Comparison of ENCODE assay signal across 18 mouse cellular contexts in genomic region chr7:112351541-112351940, GRCm38 (mm10).
DNase-seq lines count a peak whose midpoint lies in the region; ATAC-seq and TF ChIP-seq lines count a peak whose summit lies in the region.
"Had no signal": no experiment of that assay in that cellular context is flagged by ENCODE, and none has a peak within 500 bp of the region (broad histone marks: within the 10 kb centered on the region; RNA-seq: fewer than 3 reads in every experiment).

No protein-coding gene starts in this region.

- TF ChIP-seq CTCF in liver, postnatal 0 days (IDR thresholded peaks at IDR 0.05; ENCODE audit: low read depth) = no peak

- H3K4me2 ChIP-seq in hindbrain, embryonic 12.5 days (replicated peaks) = no peak overlapping the region
- H3K4me2 ChIP-seq in limb, embryonic 12.5 days = peak overlapping the region; percentile 23
- no peak overlapping the region for H3K4me2 ChIP-seq in liver, postnatal 0 days (ENCODE audit: low read depth, low read length)
- H3K4me2 ChIP-seq in hindbrain, embryonic 14.5 days (replicated peaks) = no peak overlapping the region
- H3K4me2 ChIP-seq: embryonic facial prominence, embryonic 15.5 days; liver, embryonic 13.5 days; midbrain, embryonic 13.5 days had no signal

- DNase-seq in hindbrain, embryonic 10.5 days (ENCODE audit: low spot score) = peak; percentile 59
- DNase-seq in embryo, embryonic 10 days (ENCODE audit: low spot score) = peak; percentile 81
- DNase-seq in embryo, embryonic 9.5 days (ENCODE audit: extremely low spot score) = peak; percentile 45
- no peak for DNase-seq in liver, postnatal 0 days
- no peak for DNase-seq in hindbrain, embryonic 14.5 days (ENCODE audit: low spot score)
- DNase-seq in layer of hippocampus, postnatal 25 days (ENCODE audit: extremely low spot score in 1 of 2, low spot score in 1 of 2) = no peak
- DNase-seq: cerebellum, adult 2 months; gastrocnemius, postnatal 25 days; heart, postnatal 36 days; kidney, adult 11 months; liver, embryonic 13.5 days; lung, postnatal 10 days; right cerebral cortex, postnatal 4 days had no signal

- no peaks in the 10 kb centered on the region for H3K9me3 ChIP-seq in hindbrain, embryonic 10.5 days
- no peaks in the 10 kb centered on the region for H3K9me3 ChIP-seq in hindbrain, embryonic 12.5 days (replicated peaks)
- no peaks in the 10 kb centered on the region for H3K9me3 ChIP-seq in limb, embryonic 12.5 days
- H3K9me3 ChIP-seq in liver, postnatal 0 days (ENCODE audit: low read length) = no peaks in the 10 kb centered on the region
- no peaks in the 10 kb centered on the region for H3K9me3 ChIP-seq in hindbrain, embryonic 14.5 days (ENCODE audit: control insufficient read depth, low read length)
- H3K9me3 ChIP-seq: embryonic facial prominence, embryonic 15.5 days; liver, embryonic 13.5 days; midbrain, embryonic 13.5 days had no signal

- peak overlapping the region; percentile 36 for H3K27ac ChIP-seq in hindbrain, embryonic 10.5 days
- no peak overlapping the region for H3K27ac ChIP-seq in hindbrain, embryonic 12.5 days
- peak overlapping the region; percentile 81 for H3K27ac ChIP-seq in limb, embryonic 12.5 days
- no peak overlapping the region for H3K27ac ChIP-seq in liver, postnatal 0 days (ENCODE audit: low read depth)
- no peak overlapping the region for H3K27ac ChIP-seq in hindbrain, embryonic 14.5 days
- H3K27ac ChIP-seq: embryonic facial prominence, embryonic 15.5 days; liver, embryonic 13.5 days; midbrain, embryonic 13.5 days had no signal

- WGBS in hindbrain, embryonic 10.5 days = 68% methylated on average over 3 of the region's 3 CpGs
- WGBS in hindbrain, embryonic 12.5 days = 69% methylated on average over 3 of the region's 3 CpGs
- WGBS in limb, embryonic 12.5 days = 15% methylated on average over 3 of the region's 3 CpGs
- 86% methylated on average over 3 of the region's 3 CpGs for WGBS in liver, postnatal 0 days (ENCODE audit: insufficient replicate concordance)
- 82% methylated on average over 3 of the region's 3 CpGs for WGBS in hindbrain, embryonic 14.5 days

- H3K4me1 ChIP-seq in hindbrain, embryonic 10.5 days (replicated peaks) = peaks cover 45% of the 10 kb centered on the region
- peaks cover 39% of the 10 kb centered on the region for H3K4me1 ChIP-seq in hindbrain, embryonic 12.5 days
- H3K4me1 ChIP-seq in limb, embryonic 12.5 days (replicated peaks) = peaks cover 55% of the 10 kb centered on the region
- 0 out of 2 replicates have a peak, but pooled peaks cover 2% of the 10 kb centered on the region for H3K4me1 ChIP-seq in liver, postnatal 0 days (ENCODE audit: insufficient read depth)
- H3K4me1 ChIP-seq in hindbrain, embryonic 14.5 days (replicated peaks; ENCODE audit: control insufficient read depth, insufficient read depth, low read length) = peaks cover 16% of the 10 kb centered on the region

- no peaks in the 10 kb centered on the region for H3K36me3 ChIP-seq in hindbrain, embryonic 10.5 days
- H3K36me3 ChIP-seq in hindbrain, embryonic 12.5 days = no peaks in the 10 kb centered on the region
- H3K36me3 ChIP-seq in limb, embryonic 12.5 days = no peaks in the 10 kb centered on the region
- peaks cover 14% of the 10 kb centered on the region; the same call in 1 of the 2 replicates for H3K36me3 ChIP-seq in liver, postnatal 0 days (replicated peaks; ENCODE audit: insufficient read depth, low read length)
- H3K36me3 ChIP-seq in hindbrain, embryonic 14.5 days (replicated peaks; ENCODE audit: control insufficient read depth, insufficient read depth) = no peaks in the 10 kb centered on the region
- H3K36me3 ChIP-seq: embryonic facial prominence, embryonic 15.5 days; midbrain, embryonic 13.5 days had no signal

- H3K4me3 ChIP-seq in hindbrain, embryonic 10.5 days = no peak overlapping the region
- no peak overlapping the region for H3K4me3 ChIP-seq in hindbrain, embryonic 12.5 days
- no peak overlapping the region for H3K4me3 ChIP-seq in limb, embryonic 12.5 days (replicated peaks)
- no peak overlapping the region for H3K4me3 ChIP-seq in liver, postnatal 0 days (ENCODE audit: low read depth, low read length)
- H3K4me3 ChIP-seq in hindbrain, embryonic 14.5 days (replicated peaks; ENCODE audit: low read length) = no peak overlapping the region
- H3K4me3 ChIP-seq: embryonic facial prominence, embryonic 15.5 days; liver, embryonic 13.5 days; midbrain, embryonic 13.5 days had no signal

- no peak for TF ChIP-seq EP300 in liver, postnatal 0 days (IDR thresholded peaks at IDR 0.05; ENCODE audit: low read depth)

- ATAC-seq in hindbrain, embryonic 12.5 days (ENCODE audit: low FRiP score) = no peak
- peak; percentile 60; the same call in 1 of the 2 replicates for ATAC-seq in limb, embryonic 12.5 days (ENCODE audit: insufficient number of reproducible peaks, insufficient read depth, low FRiP score, low TSS enrichment, low read depth)
- ATAC-seq in liver, postnatal 0 days = no peak
- no peak for ATAC-seq in hindbrain, embryonic 14.5 days (ENCODE audit: low FRiP score)
- ATAC-seq: forebrain, embryonic 14.5 days; midbrain, embryonic 13.5 days had no signal

- no peaks in the 10 kb centered on the region for H3K27me3 ChIP-seq in hindbrain, embryonic 10.5 days (ENCODE audit: insufficient read depth, poor library complexity, severe bottlenecking)
- no peaks in the 10 kb centered on the region for H3K27me3 ChIP-seq in hindbrain, embryonic 12.5 days
- no peaks in the 10 kb centered on the region; the same call in 1 of the 2 replicates for H3K27me3 ChIP-seq in limb, embryonic 12.5 days
- no peaks in the 10 kb centered on the region for H3K27me3 ChIP-seq in liver, postnatal 0 days (ENCODE audit: insufficient read depth, low read length)
- H3K27me3 ChIP-seq in hindbrain, embryonic 14.5 days (ENCODE audit: control insufficient read depth, insufficient read depth, low read length) = no peaks in the 10 kb centered on the region
- H3K27me3 ChIP-seq: embryonic facial prominence, embryonic 15.5 days; liver, embryonic 13.5 days; midbrain, embryonic 13.5 days had no signal

- H3K9ac ChIP-seq in hindbrain, embryonic 12.5 days = no peak overlapping the region
- H3K9ac ChIP-seq in limb, embryonic 12.5 days (replicated peaks) = no peak overlapping the region; the same call in 1 of the 2 replicates
- H3K9ac ChIP-seq in liver, postnatal 0 days (replicated peaks) = no peak overlapping the region
- no peak overlapping the region for H3K9ac ChIP-seq in hindbrain, embryonic 14.5 days
- H3K9ac ChIP-seq: embryonic facial prominence, embryonic 15.5 days; liver, embryonic 13.5 days; midbrain, embryonic 13.5 days had no signal

Comparison
In these comparisons a context has a peak if more than half of its experiments do, and no peak if none do; other contexts are left out.
1. DNase-seq: peak in hindbrain, embryonic 10.5 days (single experiment), embryo, embryonic 10 days (single experiment) and embryo, embryonic 9.5 days (single experiment); none in liver, postnatal 0 days (single experiment), hindbrain, embryonic 14.5 days (single experiment) and layer of hippocampus, postnatal 25 days (0 of 2).
2. H3K27ac ChIP-seq: peak in hindbrain, embryonic 10.5 days (single experiment) and limb, embryonic 12.5 days (single experiment); none in hindbrain, embryonic 12.5 days (single experiment), liver, postnatal 0 days (single experiment) and hindbrain, embryonic 14.5 days (single experiment).